In the genomic region with DNA sequence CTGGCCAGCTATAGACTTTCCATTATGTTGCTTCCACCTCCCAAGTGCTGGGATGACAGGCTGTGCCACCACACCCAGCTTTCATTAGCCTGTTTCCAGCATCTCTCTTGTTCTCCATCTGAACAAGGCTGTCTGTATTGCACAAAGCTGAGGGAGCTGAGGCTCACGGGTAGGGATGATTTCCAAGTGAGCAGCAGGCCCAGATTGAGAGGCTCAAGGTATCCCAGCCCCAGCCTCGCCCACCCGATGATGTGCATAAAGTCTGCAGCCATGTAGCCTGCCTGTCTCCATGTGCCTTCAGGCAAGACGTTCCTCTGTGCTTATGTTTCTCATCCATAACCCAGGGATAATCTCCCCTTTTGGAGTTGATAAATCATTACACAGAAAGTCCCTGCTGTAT, we compare ENCODE assay signal across 11 mouse cellular contexts. TPM values are rescaled to one million over a fixed set of nuclear protein-coding genes. Genes with fewer than 3 reads are reported as not detected.
DNase-seq lines count a peak whose midpoint lies in the region.
"Had no signal": no experiment of that assay in that cellular context is flagged by ENCODE, and none has a peak within 500 bp of the region (broad histone marks: within the 10 kb centered on the region; RNA-seq: fewer than 3 reads in every experiment).

No protein-coding gene starts in this region.

- DNase-seq in cerebellum, postnatal 14 days: peak; percentile 49 to 50
- DNase-seq in cerebellum, adult 9-11 months: no peak
- peak; percentile 4 for DNase-seq in layer of hippocampus, adult 9-11 months
- no peak for DNase-seq in layer of hippocampus, postnatal 25 days (ENCODE audit: extremely low spot score in 1 of 2, low spot score in 1 of 2)
- DNase-seq in embryo, embryonic 11 days: no peak
- DNase-seq: adrenal gland, adult 2 months; adrenal gland, postnatal 10 days; adrenal gland, postnatal 25 days; cerebellum, adult 11-12 months; cerebellum, adult 2 months had no signal

RNA-seq across cellular contexts. Expression of a gene that starts 57.5 kb away (rescaled TPM):
- total RNA-seq in layer of hippocampus, postnatal 25 days (2021): not detected
- total RNA-seq: adrenal gland, adult 2 months; adrenal gland, postnatal 25 days; MEL had no signal

Comparison
In these comparisons a context has a peak if more than half of its experiments do, and no peak if none do; other contexts are left out.
1. DNase-seq: peak in cerebellum, postnatal 14 days (2 of 2) and layer of hippocampus, adult 9-11 months (single experiment); none in cerebellum, adult 9-11 months (single experiment), layer of hippocampus, postnatal 25 days (0 of 2) and embryo, embryonic 11 days (single experiment).